Mouse (Mus musculus): ENCODE data around the gene Pax5. TPM values are rescaled to one million over a fixed set of nuclear protein-coding genes. Genes with fewer than 3 reads are reported as not detected.

Gene Pax5
- polyA plus RNA-seq, 1 experiment: not detected

- TF ChIP-seq CTCF (IDR thresholded peaks at IDR 0.05; ENCODE audit: borderline replicate concordance, insufficient read depth, low read length) (no peak), POLR2A (IDR thresholded peaks at IDR 0.05; ENCODE audit: low read depth, low read length) (no peak)
- Histone ChIP-seq H3K4me3 (ENCODE audit: insufficient read depth, low read length) (no peak overlapping the region), H3K4me1 (ENCODE audit: control insufficient read depth, insufficient read depth, low read length) (no peaks in the 10 kb centered on the region), H3K27ac (ENCODE audit: insufficient read depth, low read length) (no peak overlapping the region)
These were observed 97.9 kb downstream of the Pax5 start for GRCm38 (mm10) chr4:44612392-44612791.

GRCm38 (mm10) chr4:44605453-44605852, 104.8 kb downstream of the Pax5 start:
- no peak overlapping the region for H3K27ac ChIP-seq (ENCODE audit: insufficient read depth, low read length)
- no peak for TF ChIP-seq CTCF (IDR thresholded peaks at IDR 0.05; ENCODE audit: borderline replicate concordance, insufficient read depth, low read length)
- no peak for TF ChIP-seq POLR2A (IDR thresholded peaks at IDR 0.05; ENCODE audit: low read depth, low read length)
- no peak overlapping the region for H3K4me3 ChIP-seq (ENCODE audit: insufficient read depth, low read length)
- H3K4me1 ChIP-seq (ENCODE audit: control insufficient read depth, insufficient read depth, low read length): no peaks in the 10 kb centered on the region

GRCm38 (mm10) chr4:44602257-44602801, 108.0 kb downstream of the Pax5 start:
- no peak overlapping the region for H3K27ac ChIP-seq (ENCODE audit: insufficient read depth, low read length)
- no peaks in the 10 kb centered on the region for H3K4me1 ChIP-seq (ENCODE audit: control insufficient read depth, insufficient read depth, low read length)
- no peak for TF ChIP-seq CTCF (IDR thresholded peaks at IDR 0.05; ENCODE audit: borderline replicate concordance, insufficient read depth, low read length)
- no peak for TF ChIP-seq POLR2A (IDR thresholded peaks at IDR 0.05; ENCODE audit: low read depth, low read length)
- no peak overlapping the region for H3K4me3 ChIP-seq (ENCODE audit: insufficient read depth, low read length)

- TF ChIP-seq CTCF (IDR thresholded peaks at IDR 0.05; ENCODE audit: borderline replicate concordance, insufficient read depth, low read length) (no peak), POLR2A (IDR thresholded peaks at IDR 0.05; ENCODE audit: low read depth, low read length) (no peak)
- Histone ChIP-seq H3K4me1 (ENCODE audit: control insufficient read depth, insufficient read depth, low read length) (no peaks in the 10 kb centered on the region), H3K27ac (ENCODE audit: insufficient read depth, low read length) (no peak overlapping the region), H3K4me3 (ENCODE audit: insufficient read depth, low read length) (no peak overlapping the region)
These were observed 108.9 kb downstream of the Pax5 start for GRCm38 (mm10) chr4:44601370-44601769.

GRCm38 (mm10) chr4:44600875-44601274, 109.4 kb downstream of the Pax5 start:
- H3K27ac ChIP-seq (ENCODE audit: insufficient read depth, low read length): no peak overlapping the region
- H3K4me1 ChIP-seq (ENCODE audit: control insufficient read depth, insufficient read depth, low read length): no peaks in the 10 kb centered on the region
- TF ChIP-seq POLR2A (IDR thresholded peaks at IDR 0.05; ENCODE audit: low read depth, low read length) (no peak), CTCF (IDR thresholded peaks at IDR 0.05; ENCODE audit: borderline replicate concordance, insufficient read depth, low read length) (no peak)
- H3K4me3 ChIP-seq (ENCODE audit: insufficient read depth, low read length): no peak overlapping the region

- H3K27ac ChIP-seq (ENCODE audit: insufficient read depth, low read length): no peak overlapping the region
- TF ChIP-seq CTCF (IDR thresholded peaks at IDR 0.05; ENCODE audit: borderline replicate concordance, insufficient read depth, low read length) (no peak), POLR2A (IDR thresholded peaks at IDR 0.05; ENCODE audit: low read depth, low read length) (no peak)
- H3K4me3 ChIP-seq (ENCODE audit: insufficient read depth, low read length): no peak overlapping the region
- no peaks in the 10 kb centered on the region for H3K4me1 ChIP-seq (ENCODE audit: control insufficient read depth, insufficient read depth, low read length)
These were observed 112.3 kb downstream of the Pax5 start for GRCm38 (mm10) chr4:44597965-44598364.

GRCm38 (mm10) chr4:44593091-44593490, 117.2 kb downstream of the Pax5 start:
- H3K4me1 ChIP-seq (ENCODE audit: control insufficient read depth, insufficient read depth, low read length): no peaks in the 10 kb centered on the region
- no peak overlapping the region for H3K4me3 ChIP-seq (ENCODE audit: insufficient read depth, low read length)
- no peak overlapping the region for H3K27ac ChIP-seq (ENCODE audit: insufficient read depth, low read length)
- TF ChIP-seq POLR2A (IDR thresholded peaks at IDR 0.05; ENCODE audit: low read depth, low read length): no peak
- TF ChIP-seq CTCF (IDR thresholded peaks at IDR 0.05; ENCODE audit: borderline replicate concordance, insufficient read depth, low read length): no peak

GRCm38 (mm10) chr4:44582687-44583086, 127.6 kb downstream of the Pax5 start:
- Histone ChIP-seq H3K4me3 (ENCODE audit: insufficient read depth, low read length) (no peak overlapping the region), H3K4me1 (ENCODE audit: control insufficient read depth, insufficient read depth, low read length) (no peaks in the 10 kb centered on the region), H3K27ac (ENCODE audit: insufficient read depth, low read length) (no peak overlapping the region)
- TF ChIP-seq CTCF (IDR thresholded peaks at IDR 0.05; ENCODE audit: borderline replicate concordance, insufficient read depth, low read length) (no peak), POLR2A (IDR thresholded peaks at IDR 0.05; ENCODE audit: low read depth, low read length) (no peak)

- Histone ChIP-seq H3K27ac (ENCODE audit: insufficient read depth, low read length) (no peak overlapping the region), H3K4me1 (ENCODE audit: control insufficient read depth, insufficient read depth, low read length) (no peaks in the 10 kb centered on the region), H3K4me3 (ENCODE audit: insufficient read depth, low read length) (no peak overlapping the region)
- TF ChIP-seq POLR2A (IDR thresholded peaks at IDR 0.05; ENCODE audit: low read depth, low read length): no peak
- no peak for TF ChIP-seq CTCF (IDR thresholded peaks at IDR 0.05; ENCODE audit: borderline replicate concordance, insufficient read depth, low read length)
These were observed 131.7 kb downstream of the Pax5 start for GRCm38 (mm10) chr4:44578591-44578990.

GRCm38 (mm10) chr4:44577293-44577692, 133.0 kb downstream of the Pax5 start:
- no peaks in the 10 kb centered on the region for H3K4me1 ChIP-seq (ENCODE audit: control insufficient read depth, insufficient read depth, low read length)
- peak; percentile 69 for TF ChIP-seq CTCF (IDR thresholded peaks at IDR 0.05; ENCODE audit: borderline replicate concordance, insufficient read depth, low read length)
- TF ChIP-seq POLR2A (IDR thresholded peaks at IDR 0.05; ENCODE audit: low read depth, low read length): no peak
- no peak overlapping the region for H3K27ac ChIP-seq (ENCODE audit: insufficient read depth, low read length)
- no peak overlapping the region for H3K4me3 ChIP-seq (ENCODE audit: insufficient read depth, low read length)

- TF ChIP-seq POLR2A (IDR thresholded peaks at IDR 0.05; ENCODE audit: low read depth, low read length): no peak
- no peak for TF ChIP-seq CTCF (IDR thresholded peaks at IDR 0.05; ENCODE audit: borderline replicate concordance, insufficient read depth, low read length)
- H3K4me1 ChIP-seq (ENCODE audit: control insufficient read depth, insufficient read depth, low read length): no peaks in the 10 kb centered on the region
- no peak overlapping the region for H3K4me3 ChIP-seq (ENCODE audit: insufficient read depth, low read length)
- H3K27ac ChIP-seq (ENCODE audit: insufficient read depth, low read length): no peak overlapping the region
These were observed 133.5 kb downstream of the Pax5 start for GRCm38 (mm10) chr4:44576786-44577185.

All from embryonic fibroblast, embryonic 13.5 days (primary cell).